Mouse (Mus musculus) neural tube, embryonic 11.5 days (tissue): Measurements from ENCODE around the gene Fpgs. TPM values are rescaled to one million over a fixed set of nuclear protein-coding genes. Genes with fewer than 3 reads are reported as not detected.

Source experiments
- ATAC-seq: fragments of 200-750 bp; cut with Nextera tagmentation; 2 replicates; pipeline ENCODE4 v1.8.0; 2017; ENCODE audit warnings: moderate number of reproducible peaks, mild to moderate bottlenecking, moderate TSS enrichment, moderate library complexity; ENCODE audit not compliant: insufficient read depth, low FRiP score, low TSS enrichment
- DNase-seq: peaks from one replicate; pipeline ENCODE4 v3.0.0-alpha.2; 2015; ENCODE audit warnings: low spot score
- H3K27ac ChIP-seq: fragments of 300-500 bp; sonication (generic); 2 replicates; pipeline ENCODE4 v1.5.1; 2014; ENCODE audit warnings: low read depth, mild to moderate bottlenecking, low read length
- H3K27me3 ChIP-seq: fragments of 300-500 bp; sonication (generic); 2 replicates; pipeline ENCODE4 v1.6.1; 2014; ENCODE audit warnings: mild to moderate bottlenecking, low read length, mixed read lengths; ENCODE audit not compliant: control insufficient read depth, insufficient read depth
- H3K36me3 ChIP-seq: fragments of 300-500 bp; sonication (generic); 2 replicates; pipeline ENCODE4 v1.6.1; 2014; ENCODE audit warnings: mild to moderate bottlenecking, low read length, moderate library complexity, mixed read lengths; ENCODE audit not compliant: control insufficient read depth, insufficient read depth
- H3K4me1 ChIP-seq: fragments of 300-500 bp; sonication (generic); 2 replicates; pipeline ENCODE4 v1.6.1; 2014; ENCODE audit warnings: low read length, mixed read lengths; ENCODE audit not compliant: control insufficient read depth, insufficient read depth
- H3K4me2 ChIP-seq: fragments of 300-500 bp; sonication (generic); 2 replicates; pipeline ENCODE4 v1.6.1; 2014; ENCODE audit warnings: low read depth, mild to moderate bottlenecking, moderate library complexity
- H3K4me3 ChIP-seq: fragments of 300-500 bp; sonication (generic); 2 replicates; pipeline ENCODE4 v1.5.1; 2014; ENCODE audit warnings: low read depth, low read length
- H3K9ac ChIP-seq: fragments of 300-500 bp; sonication (generic); 2 replicates; pipeline ENCODE4 v1.6.1; 2014; ENCODE audit warnings: mild to moderate bottlenecking, low read length
- H3K9me3 ChIP-seq: fragments of 300-500 bp; sonication (generic); 2 replicates; pipeline ENCODE4 v1.6.1; 2016; ENCODE audit warnings: low read length; ENCODE audit not compliant: control insufficient read depth
- WGBS: fragments of 180-500 bp; shearing (Covaris S2); extraction: QIAGEN DNeasy Blood & Tissue Kit; methylation state at CpG from one replicate; pipeline ENCODE4 v1.1.7; 2014; 5-methylcytosine and 5-hydroxymethylcytosine counted together
- polyA plus RNA-seq: library from polyadenylated mRNA; unstranded; fragments of >200 nt; fragmentation: Nextera tagmentation; extraction: Ambion mirVana; gene quantifications from 2 replicates; pipeline ENCODE4 v1.2.1, GENCODE M21; 2014

The Fpgs gene
- polyA plus RNA-seq, 1 experiment from 2014 or later: 19.4 TPM

DNA sequence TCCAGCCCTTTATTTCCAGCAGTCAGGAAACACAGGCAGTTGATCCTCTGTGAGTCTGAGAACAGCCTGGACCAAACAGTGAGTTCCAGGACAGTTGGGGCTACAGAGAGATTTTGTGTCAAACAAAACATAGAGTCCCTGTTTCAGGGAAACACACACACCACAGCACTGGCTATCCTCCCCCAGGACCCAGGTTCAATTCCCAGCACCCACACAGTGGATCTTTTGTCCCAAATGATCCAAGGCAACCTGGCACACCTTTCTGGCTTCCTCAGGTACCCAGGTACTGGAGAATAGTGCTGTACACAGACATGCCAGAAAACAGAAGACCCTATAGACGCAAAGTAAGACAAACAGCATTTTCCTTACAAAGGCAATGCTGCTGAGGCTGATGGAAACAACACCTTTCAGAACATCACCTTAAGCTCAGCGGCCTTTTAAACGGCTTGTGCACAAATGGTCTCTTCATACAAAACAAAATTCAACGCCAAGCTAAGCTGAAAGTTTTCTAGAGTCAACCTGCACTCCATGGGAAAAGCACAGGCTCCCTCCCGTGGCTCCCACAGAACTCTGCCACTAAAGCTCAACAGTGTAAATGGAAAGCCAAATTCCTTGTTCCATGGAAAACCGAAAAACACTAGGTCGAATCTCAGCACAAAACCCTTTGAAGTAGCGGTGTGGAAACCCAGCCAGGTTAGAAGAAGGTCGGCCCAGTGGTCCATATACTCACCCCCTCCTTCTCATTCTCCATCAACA lies 7.5 kb upstream of the Fpgs start:
- ATAC-seq: no peak
- Histone ChIP-seq H3K36me3 (peaks cover 22% of the 10 kb centered on the region), H3K9me3 (no peaks in the 10 kb centered on the region), H3K27me3 (no peaks in the 10 kb centered on the region), H3K4me3 (peak overlapping the region; percentile 90), H3K4me1 (peaks cover 12% of the 10 kb centered on the region), H3K4me2 (peak overlapping the region; percentile 78), H3K27ac (no peak overlapping the region), H3K9ac (peak overlapping the region; percentile 91)
- no peak for DNase-seq
- WGBS: 32% methylated on average over 9 of the region's 9 CpGs

DNA sequence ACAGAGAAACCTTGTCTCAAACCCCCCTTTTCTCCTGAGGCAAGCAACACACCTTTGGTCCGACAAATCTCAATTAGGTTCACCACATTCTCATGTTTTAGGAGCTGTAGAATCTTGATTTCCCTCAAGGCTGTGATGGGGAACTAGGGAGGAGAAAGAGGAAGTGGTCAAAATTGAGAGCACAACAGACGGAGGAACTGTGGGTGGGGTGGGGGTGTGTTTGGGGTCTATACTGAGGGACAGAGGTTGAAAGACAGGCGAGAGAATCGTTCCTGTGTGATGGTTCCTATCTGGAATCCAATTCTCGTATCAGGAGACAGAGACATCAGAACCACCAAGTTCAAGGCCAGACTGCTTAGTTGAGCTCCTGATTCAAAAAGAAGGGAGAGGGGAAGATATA lies 6.5 kb upstream of the Fpgs start:
- Histone ChIP-seq H3K27ac (no peak overlapping the region), H3K9me3 (no peaks in the 10 kb centered on the region), H3K9ac (no peak overlapping the region), H3K36me3 (peaks cover 30% of the 10 kb centered on the region), H3K4me2 (no peak overlapping the region), H3K4me1 (peaks cover 12% of the 10 kb centered on the region), H3K27me3 (no peaks in the 10 kb centered on the region), H3K4me3 (no peak overlapping the region)
- ATAC-seq (no peak), DNase-seq (no peak)
- WGBS: 91% methylated on average over 5 of the region's 5 CpGs

- no peak overlapping the region for H3K4me2 ChIP-seq
- DNase-seq: no peak
- H3K36me3 ChIP-seq: peaks cover 30% of the 10 kb centered on the region
- ATAC-seq: no peak
- H3K4me3 ChIP-seq: no peak overlapping the region
- 97% methylated on average over 20 of the region's 20 CpGs for WGBS
- no peak overlapping the region for H3K9ac ChIP-seq
- peaks cover 12% of the 10 kb centered on the region for H3K4me1 ChIP-seq
- no peaks in the 10 kb centered on the region for H3K27me3 ChIP-seq
- H3K9me3 ChIP-seq: no peaks in the 10 kb centered on the region
- no peak overlapping the region for H3K27ac ChIP-seq
Observed at GRCm38 (mm10) chr2:32709521-32710137, 5.7 kb upstream of the Fpgs start.

GRCm38 (mm10) chr2:32708643-32709042 lies 4.7 kb upstream of the Fpgs start:
- Histone ChIP-seq H3K27me3 (no peaks in the 10 kb centered on the region), H3K9me3 (no peaks in the 10 kb centered on the region), H3K9ac (no peak overlapping the region), H3K27ac (no peak overlapping the region), H3K4me2 (no peak overlapping the region), H3K4me3 (no peak overlapping the region), H3K4me1 (peaks cover 7% of the 10 kb centered on the region), H3K36me3 (peaks cover 33% of the 10 kb centered on the region)
- WGBS: 51% methylated on average over 3 of the region's 3 CpGs
- peak; percentile 71 for DNase-seq
- no peak for ATAC-seq

DNA sequence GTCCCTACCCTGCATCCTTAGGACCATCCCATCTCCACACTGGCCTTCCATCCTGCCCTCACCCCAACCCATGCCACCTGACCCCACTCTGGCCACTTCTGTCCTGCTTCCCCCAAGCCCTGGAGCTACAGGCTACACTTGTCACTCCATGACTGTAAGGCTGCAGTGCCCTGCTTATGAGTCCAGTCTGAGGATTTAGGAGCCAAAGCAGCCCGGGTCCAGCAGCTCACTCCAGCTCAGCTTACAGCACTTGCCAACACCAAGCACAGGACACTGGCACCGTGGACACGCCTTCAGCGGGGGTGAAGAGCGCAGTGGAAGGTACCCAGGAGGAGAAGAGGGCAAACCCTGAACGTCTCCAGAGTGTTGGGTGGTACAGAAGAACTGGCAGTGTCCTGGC lies 3.0 kb upstream of the Fpgs start:
- Histone ChIP-seq H3K4me2 (no peak overlapping the region), H3K36me3 (peaks cover 38% of the 10 kb centered on the region), H3K27ac (no peak overlapping the region), H3K9ac (no peak overlapping the region), H3K4me1 (peaks cover 7% of the 10 kb centered on the region), H3K4me3 (no peak overlapping the region), H3K27me3 (no peaks in the 10 kb centered on the region), H3K9me3 (no peaks in the 10 kb centered on the region)
- no peak for DNase-seq
- no peak for ATAC-seq
- 96% methylated on average over 6 of the region's 6 CpGs for WGBS

- Histone ChIP-seq H3K27ac (no peak overlapping the region), H3K9me3 (no peaks in the 10 kb centered on the region), H3K4me3 (no peak overlapping the region), H3K4me1 (no peaks in the 10 kb centered on the region), H3K9ac (no peak overlapping the region), H3K36me3 (peaks cover 36% of the 10 kb centered on the region), H3K4me2 (no peak overlapping the region), H3K27me3 (no peaks in the 10 kb centered on the region)
- ATAC-seq: no peak
- DNase-seq: no peak
- 95% methylated on average over 7 of the region's 7 CpGs for WGBS
Observed at GRCm38 (mm10) chr2:32705018-32705417, 1.1 kb upstream of the Fpgs start.

- Histone ChIP-seq H3K4me3 (no peak overlapping the region), H3K9ac (no peak overlapping the region), H3K4me2 (no peak overlapping the region), H3K4me1 (no peaks in the 10 kb centered on the region), H3K27me3 (no peaks in the 10 kb centered on the region), H3K9me3 (no peaks in the 10 kb centered on the region), H3K36me3 (peaks cover 26% of the 10 kb centered on the region), H3K27ac (no peak overlapping the region)
- ATAC-seq (no peak), DNase-seq (no peak)
- 95% methylated on average over 8 of the region's 8 CpGs for WGBS
Observed at GRCm38 (mm10) chr2:32703046-32703445, 899 bp downstream of the Fpgs start.

DNA sequence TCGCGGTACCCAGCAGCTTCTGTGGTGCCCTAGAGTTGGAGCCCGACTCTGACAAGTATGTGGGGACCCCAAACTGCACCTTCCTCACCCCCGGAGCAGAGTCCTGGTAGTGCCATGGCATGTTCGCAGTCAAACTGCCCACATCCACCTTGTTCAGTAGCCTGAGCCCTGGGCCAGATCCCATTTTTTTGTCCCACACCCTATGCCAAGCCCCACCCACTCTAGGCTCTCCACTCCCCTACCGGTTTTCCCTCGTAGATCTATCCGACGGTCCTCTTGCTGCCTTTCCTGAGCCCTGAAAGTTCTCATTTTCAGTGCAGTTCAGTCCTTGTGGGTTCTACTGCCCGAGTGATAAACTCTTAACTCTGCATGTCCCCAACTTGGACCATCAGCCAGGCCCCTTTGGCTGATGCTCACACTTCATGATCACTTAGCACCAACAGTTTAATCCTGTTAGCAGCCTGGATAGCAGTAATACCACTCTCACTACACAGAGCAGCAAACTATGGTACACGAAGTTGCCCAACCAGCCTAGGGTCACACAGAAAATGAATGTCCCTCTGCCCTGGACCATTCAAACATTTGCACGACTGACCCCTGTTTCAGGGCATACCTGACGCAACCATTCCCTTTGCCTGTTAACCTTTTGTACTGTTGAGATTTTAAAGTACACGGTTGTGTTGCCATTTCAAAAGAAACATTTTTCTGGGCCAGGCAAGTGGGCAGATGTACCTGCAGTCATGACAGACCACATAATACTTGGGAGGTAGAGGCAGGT lies 2.8 kb downstream of the Fpgs start:
- ATAC-seq: no peak
- DNase-seq: no peak
- peaks cover 13% of the 10 kb centered on the region for H3K36me3 ChIP-seq
- H3K4me3 ChIP-seq: no peak overlapping the region
- 86% methylated on average over 14 of the region's 14 CpGs for WGBS
- H3K4me1 ChIP-seq: no peaks in the 10 kb centered on the region
- no peak overlapping the region for H3K9ac ChIP-seq
- no peak overlapping the region for H3K4me2 ChIP-seq
- H3K9me3 ChIP-seq: no peaks in the 10 kb centered on the region
- no peaks in the 10 kb centered on the region for H3K27me3 ChIP-seq
- H3K27ac ChIP-seq: no peak overlapping the region
